Mouse (Mus musculus): Measurements from ENCODE around the gene H2-K1.

- TF ChIP-seq CTCF (IDR thresholded peaks at IDR 0.05; ENCODE audit: extremely low read depth, insufficient read depth, insufficient read length, insufficient replicate concordance) (no peak), POLR2A (IDR thresholded peaks at IDR 0.05; ENCODE audit: low read depth, low read length) (no peak)
Observed at GRCm38 (mm10) chr17:33999341-34000149, 602 bp downstream of the H2-K1 start.

Data from spleen, adult 2 months (tissue).